Mouse (Mus musculus): ENCODE measurements around the gene Tom1.

DNA sequence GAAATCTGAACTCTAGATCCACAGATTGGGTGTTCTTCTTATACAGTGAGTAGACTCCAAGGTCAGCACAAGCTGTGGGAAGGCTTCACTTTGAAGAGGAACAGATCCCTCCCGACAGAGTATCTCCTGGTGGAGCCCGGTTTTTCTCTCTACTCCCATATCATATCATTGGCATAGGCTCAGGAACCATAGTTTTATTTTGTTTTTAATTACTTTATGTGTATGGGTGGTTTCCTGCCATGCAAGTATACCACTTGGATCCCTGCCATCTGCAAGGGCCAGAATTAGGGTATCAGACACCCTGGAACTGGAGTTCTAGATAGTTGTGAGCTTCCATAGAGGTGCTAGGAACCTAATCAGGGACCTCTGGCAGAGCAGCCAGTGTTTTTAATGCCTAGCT, 24.7 kb upstream of the Tom1 start:
- no peak for TF ChIP-seq GATA1 (IDR thresholded peaks at IDR 0.05; ENCODE audit: low read length)
- TF ChIP-seq TAL1 (IDR thresholded peaks at IDR 0.05; ENCODE audit: low read length) = no peak
